Mouse (Mus musculus) cerebellum, adult 11-12 months (tissue): ENCODE results near the gene Lhfp.
A peak's percentile ranks its signal among the peaks of the same experiment; 100 is the strongest.
"Not testable (repeated sequence)": the region's sequence is repeated elsewhere in the genome, so short reads cannot be mapped to it uniquely, and the experiment has no call there.

Experiments
- DNase-seq: peaks from one replicate; pipeline ENCODE4 v3.0.0; 2022

Lhfp gene

DNA sequence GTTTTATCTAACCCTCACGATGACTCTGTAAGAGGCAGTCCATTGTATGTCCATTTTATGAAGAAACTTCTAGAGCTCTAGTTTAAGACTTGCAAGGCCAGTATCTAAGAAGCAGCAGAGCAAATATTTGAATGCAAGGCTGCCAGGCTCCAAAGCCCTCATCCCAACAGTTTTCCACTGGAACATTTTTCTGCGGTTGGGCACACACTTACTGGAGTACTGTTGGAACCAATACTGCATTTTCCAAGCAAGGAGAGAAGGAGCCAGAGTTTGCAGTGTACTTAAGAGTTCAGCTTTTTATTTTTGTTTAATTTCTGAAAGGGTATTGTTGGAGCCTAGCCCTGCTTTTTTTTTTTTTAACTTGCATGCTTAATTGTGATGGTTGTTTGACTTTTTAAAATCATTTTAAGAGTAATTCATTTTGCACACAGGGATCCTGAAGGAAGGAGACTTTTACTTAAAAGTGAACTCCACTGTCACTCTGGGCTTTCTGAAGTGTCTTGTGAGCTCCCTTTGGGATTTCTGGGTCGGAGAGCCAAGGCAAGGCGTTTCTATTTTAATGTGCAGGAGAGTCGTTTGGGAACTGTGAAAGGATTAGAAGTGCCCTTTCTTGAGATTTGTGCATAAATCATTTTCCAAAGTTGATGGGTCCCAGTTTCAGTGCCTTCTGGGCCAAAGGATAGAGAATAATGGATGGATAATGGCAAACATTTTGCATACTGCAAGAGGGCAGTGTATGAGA is 180.4 kb downstream of the Lhfp start:
- DNase-seq = no peak

DNA sequence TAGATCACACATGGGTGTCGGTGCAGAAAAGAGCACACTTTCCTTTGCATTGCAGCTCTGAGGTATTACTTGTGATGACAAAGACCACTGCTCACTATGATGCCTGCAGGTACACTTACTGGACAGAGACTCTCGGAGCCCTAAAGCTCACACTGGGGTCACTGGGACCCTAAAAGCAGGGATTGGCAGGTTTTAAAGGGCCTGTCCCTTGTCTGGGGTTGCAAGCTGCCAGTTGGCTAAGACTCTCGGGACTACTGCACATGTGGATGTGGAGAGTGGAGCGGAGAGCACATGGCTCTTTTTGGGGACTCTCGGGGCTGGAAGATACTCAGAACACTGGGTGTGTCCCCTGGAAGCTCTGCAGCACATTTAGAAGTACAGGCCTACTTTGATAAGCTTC is 182.8 kb downstream of the Lhfp start:
- no peak for DNase-seq

DNA sequence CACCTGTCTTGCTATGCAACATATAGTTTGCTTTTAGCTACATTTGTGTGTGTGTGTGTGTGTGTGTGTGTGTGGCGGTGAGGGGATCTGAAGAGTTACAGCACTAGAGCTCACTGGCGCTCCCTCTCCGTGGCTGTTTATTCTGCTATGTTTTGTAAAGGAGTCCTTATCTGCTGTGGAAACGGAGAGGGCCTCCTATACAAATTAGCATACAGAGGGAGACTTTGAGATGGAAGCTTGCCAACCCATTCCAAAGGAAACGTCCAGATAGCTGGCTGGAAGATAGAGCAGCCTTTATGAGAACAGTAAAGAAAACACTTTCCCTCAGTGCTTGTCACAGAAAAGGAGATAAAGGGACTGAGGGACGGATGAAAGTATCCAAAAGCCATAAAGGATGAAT is 184.4 kb downstream of the Lhfp start:
- DNase-seq = no peak

DNA sequence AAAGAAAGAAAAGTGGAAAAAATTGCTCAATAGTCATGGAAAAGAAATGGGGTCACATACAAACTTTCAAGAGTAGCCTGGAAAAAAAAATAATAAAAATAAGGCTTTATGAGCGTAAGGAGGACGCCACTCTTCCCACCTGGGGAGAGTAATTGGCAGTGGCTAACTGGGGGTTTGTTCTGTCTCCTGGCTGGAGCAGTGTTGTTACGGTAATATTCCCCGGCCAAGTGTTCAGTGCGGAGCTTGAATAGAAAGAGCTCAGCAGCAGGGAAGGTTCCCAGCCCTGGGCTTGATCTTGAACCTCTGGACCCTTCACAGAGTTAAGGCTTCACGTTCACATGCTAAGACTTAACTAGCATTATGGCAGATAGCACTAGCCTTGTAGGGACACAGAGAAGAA is 184.9 kb downstream of the Lhfp start:
- no peak for DNase-seq

DNA sequence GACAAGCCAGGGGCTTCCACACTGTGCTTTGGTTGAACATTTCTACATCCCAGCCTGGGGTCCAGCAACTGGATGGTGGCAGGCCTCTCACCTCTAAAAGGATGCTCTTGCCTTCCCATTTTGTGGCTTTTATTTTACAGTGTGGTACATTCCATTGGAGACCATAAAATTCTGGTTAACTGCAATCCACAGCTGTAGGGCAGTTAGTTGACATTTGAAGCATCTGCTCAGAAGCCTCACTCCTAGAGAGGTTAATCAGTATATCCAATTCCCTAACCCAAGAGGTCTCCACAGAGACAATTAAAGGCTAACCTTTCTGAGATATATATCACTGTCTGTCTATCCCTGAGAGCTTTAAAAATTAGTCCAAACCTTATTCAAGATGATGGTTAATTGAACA is 186.5 kb downstream of the Lhfp start:
- no peak for DNase-seq

DNA sequence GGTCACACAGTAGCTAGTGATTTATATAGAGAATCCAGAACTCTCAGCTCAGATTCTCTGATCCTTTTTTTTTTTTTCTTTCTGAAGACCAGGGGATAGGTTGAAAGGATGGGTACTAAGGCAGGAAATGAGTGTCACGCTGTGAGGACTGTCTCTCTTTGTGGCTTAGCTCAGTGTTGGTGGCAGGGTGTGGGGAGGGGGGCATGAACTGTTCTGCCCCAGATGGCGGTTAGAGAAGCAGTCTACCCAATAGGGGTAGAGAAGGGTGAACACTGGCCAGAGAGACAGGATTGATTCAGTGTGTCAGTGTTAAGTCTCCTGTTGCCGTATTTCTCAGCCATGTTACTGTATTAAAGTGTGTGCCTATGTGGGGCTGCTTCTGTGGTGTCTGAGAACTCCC is 189.2 kb downstream of the Lhfp start:
- DNase-seq = no peak

DNA sequence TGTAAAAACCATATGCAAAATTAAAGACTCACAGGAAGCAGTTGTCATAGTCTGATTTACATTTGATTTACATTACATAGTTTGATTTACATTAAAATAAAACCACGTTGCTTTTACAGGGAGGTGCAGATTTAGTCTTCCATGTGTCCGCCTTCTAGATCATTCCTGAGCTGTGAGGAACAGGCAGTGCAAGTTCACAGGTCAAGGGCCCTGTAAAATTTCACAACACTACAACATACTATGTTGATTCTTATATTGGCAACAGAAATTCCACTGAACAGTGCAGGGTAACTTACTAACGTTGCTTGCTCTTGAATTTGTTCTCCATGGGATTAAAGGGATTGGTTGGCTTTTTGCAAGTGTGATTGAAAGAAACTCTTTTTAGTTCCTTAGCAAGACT is 189.8 kb downstream of the Lhfp start:
- DNase-seq = no peak

DNA sequence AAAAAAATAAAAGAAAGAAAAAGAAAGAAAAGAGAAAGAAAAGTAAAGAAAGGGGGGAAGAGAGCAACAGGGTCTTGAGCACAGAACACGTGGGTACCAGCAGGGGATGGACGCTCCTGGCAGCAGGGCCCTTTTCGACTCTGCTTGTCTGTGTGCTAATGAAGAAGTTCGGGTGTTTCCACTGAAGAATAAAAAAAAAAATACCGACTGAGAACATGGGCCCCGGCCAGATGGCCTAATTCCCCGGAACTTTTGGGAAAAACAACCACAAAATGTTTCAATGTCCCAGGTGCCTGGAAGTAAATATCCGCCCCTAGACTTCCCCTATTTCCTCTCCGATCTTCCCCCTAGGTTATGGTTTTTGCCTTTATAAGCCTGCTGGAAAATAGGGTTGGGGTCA is 191.1 kb downstream of the Lhfp start:
- DNase-seq = peak; percentile 47

DNA sequence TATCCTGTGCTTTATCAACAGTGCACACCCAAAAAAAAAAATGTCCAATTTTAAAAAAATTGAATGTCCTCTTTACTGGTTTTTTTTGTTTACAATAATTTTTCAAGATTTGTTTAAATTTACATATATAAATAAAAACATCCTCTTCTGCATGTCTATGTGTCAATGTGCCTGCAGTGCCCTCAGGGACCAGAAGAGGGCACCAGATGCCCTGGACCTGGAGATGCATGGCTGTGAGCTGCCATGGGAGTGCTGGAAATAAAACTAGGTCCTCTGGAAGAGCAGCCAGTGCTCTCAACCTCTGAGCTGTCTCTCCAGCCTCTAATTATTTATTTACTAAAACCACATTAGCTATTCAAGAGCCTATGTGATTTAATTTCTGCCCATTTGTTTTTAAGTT is 193.4 kb downstream of the Lhfp start:
- DNase-seq = no peak

DNA sequence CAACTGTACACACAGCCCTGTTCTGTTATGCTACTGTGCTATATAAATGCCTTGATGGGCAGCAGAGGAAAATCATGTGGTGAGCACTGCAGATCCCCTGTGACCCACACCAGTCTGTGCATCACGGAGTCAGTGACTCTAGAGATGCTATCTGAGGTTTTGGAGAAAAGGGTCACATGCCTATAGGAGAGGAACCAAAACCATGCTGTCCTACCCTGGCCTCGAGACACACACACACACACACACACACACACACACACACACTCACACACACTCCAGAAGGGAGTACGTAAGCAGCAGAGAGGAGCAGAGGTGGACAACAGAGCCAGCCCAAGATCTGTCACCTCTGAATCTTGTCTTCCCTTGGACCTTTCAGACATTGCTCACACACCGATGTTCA is 195.1 kb downstream of the Lhfp start:
- DNase-seq = no peak

DNA sequence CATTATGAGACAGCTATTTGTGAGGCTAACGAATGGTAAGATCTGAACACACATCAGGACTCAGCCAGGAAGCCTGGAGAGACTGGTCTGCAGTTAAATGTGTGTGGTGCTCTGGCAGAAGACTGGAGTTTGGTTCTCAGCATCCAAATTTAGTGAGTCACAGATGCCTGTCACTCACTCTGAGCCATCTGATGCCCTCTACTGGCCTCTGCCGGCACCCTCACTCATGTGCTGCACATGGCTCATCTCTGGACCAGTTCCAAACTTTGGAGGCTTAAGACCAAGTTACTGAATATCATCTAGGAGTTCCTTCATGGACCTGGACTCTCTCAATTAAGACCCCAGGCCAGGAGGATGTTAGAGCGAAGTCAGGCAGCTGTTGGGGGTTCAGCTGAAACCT is 198.8 kb downstream of the Lhfp start:
- no peak for DNase-seq

DNA sequence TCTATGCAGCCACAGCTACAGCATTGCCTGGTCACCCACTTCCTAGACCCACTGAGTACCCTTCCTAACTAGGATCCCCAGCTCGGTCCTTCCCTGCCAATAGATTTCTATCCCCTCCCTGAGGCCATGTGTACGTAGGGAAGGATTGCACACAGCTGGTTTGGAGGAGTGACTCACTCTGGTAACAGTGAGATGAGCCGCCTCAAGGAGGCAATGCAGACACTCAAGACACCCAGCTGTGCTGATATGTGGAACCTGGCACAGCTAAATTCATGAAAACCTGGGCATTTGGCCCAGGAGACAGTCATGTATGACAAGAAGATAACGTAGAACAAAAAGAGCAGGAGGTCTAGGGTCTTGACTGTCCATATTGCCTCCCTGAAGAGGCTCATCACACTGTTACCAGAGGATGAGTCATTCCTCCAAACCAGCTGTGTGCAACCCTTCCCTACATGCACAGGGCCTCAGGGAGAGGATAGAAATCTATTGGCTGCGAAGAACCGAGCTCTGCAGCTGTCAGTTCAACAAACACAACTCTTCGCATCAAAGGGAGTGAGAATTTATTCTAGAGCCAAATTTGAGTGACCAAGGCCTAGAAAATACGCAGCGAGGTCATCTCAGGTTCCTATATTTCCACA is 204.4 kb downstream of the Lhfp start:
- DNase-seq = no peak

DNA sequence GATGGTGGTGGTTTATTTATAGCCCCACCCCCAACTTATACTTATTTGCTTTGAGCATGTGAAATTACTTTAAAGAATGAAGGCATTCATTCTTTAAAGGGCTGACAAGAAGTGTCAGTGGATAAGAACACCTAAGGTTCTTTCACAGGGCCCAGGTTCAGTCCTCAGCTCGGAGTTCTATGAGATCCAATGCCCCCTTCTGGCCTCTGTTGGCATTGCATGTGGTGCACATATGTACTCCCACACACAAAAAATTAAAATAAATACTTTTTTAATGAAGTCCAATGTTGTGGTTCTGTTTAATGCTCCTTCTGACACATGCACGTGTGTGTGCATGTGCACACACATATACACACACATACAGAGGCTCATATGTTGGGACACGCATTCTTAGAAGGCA is 205.8 kb downstream of the Lhfp start:
- no peak for DNase-seq

DNA sequence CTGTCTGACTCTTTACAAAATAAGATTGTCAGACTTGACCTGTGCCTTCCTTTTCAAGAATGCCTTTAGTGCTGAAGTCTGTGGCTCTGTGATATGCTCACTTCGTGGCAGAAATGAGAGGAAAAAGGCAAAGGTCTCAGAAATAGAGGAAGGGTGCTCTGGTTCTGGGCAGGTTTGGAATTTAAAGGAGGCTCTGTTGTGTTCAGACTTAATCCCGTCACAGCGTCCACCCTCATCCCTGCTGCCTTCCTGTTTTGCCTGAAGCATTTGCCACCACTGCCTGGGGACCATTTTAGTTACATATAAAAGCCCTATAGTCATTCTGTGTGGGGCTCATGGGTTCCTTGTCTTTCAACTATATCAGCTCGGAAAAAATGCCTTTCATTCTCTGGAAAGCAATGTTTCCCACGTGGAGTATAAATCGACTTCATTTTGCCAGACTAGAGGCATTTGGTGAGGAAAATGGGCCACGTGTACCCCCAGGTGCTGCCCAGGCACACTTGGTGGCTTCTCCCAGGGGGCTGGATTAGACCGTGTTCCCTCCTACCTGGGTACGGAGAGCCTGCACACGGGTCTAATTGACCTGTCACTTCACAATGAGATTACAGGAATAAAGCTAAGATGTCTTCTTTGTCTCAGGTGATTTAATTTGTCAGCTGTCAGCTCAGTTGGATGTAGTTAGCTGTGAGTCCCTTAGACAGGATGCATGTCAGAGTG is 207.0 kb downstream of the Lhfp start:
- no peak for DNase-seq

DNA sequence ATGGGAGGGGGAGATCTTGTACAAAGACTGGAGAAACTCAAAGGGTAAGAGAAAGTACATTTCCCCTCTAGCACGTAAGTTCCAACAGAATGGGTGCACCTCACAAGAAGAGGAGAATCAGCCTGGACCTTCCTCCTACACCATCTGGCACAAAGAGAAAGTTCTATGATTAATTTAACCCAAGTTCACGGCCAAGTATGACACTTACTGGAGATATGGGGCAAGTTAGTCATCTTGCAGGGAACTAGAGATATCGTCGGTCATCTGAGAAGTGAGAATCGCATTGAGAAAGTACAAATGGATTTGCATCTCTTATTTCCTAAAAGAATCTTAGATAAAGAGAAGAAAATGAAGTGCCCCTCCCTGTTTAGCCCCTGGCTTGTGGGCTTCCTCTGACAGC is 211.2 kb downstream of the Lhfp start:
- no peak for DNase-seq

DNA sequence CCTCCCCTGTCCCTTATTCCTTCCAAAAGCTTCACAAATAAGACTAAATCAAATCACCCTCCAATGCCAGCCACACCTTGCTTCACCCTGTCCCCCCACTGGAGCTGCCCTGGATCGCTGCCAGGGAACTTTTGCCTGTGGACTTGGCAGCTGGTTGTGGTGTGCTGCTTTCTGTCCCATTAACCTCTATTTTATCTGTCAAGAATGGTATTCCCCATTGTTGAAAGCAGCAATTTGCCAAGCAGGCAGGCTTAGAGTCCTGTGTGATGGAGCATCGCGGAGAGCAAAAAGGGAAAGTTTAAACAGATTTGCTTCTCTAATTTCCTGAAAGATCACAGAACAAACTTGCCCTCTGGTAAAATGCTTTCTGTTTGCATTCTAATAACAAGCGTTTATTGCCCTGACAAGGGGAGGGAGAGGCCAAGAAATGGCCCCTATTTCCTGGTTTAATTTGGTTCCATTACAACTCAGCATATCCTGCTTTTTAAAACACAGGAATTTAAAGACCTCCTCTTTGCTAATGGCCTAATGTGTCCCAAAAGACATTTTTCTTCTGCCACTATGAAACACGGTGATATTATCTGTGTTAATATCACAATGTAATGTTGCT is 212.0 kb downstream of the Lhfp start:
- DNase-seq = no peak

DNA sequence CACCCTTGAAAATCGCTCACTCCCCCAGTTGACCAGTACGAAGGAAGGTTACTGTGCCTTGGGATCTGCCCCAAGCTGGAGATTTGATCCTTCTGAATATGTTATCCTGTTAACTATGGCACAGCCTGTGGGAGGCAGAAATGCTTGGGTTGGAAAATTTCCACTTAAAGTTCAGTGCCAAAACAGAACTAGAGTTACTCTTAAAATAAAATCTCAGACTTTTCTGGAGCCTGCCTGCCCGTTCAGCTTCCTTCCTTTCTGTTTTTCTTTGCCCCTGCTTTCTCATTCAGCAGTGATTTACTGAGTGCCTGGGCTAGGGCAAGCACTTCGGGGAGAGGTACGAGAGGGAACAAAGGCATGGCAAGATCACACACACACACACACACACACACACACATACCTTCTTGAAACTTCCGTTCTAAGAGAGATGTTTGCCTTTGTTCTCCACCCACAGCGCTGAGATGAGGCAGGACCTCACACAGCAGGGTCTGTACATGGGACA is 217.4 kb downstream of the Lhfp start:
- DNase-seq = no peak

DNA sequence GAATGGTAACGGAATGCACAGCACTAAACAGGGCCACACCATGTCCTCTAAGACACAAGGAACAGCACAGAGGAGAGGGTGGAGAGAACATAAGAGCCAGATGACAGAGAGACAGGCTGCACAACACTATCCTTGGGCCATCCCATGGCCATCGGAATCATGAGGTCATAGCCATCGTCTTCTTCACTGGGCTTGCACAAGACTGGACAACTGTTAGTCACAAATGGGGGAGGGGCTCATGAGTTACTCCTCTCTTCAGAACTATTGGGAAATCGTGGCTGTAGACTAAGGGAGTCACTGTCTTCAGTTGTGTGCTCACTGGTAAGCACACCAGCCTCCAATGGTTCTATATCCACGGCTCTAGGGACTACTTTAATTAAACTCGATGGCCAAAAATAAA is 224.8 kb downstream of the Lhfp start:
- DNase-seq = no peak

DNA sequence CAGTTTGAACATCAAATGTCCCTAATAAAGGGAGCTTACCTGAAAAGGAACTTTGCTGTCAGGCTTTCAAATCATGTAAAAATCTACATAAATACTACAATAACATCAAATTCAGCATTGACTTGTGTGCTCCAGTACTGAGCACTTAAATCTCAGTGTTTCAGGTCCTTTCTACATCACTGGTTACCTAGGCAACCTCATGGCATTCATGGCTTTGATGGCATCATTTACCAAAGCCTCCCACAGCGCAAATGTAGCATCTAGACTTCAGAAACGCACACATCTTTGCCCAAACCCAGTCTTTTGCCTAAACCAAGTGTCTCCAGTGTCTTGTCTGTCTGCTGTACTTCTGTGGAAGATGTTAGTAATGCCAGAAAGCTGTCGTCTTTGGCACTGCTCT is 225.7 kb downstream of the Lhfp start:
- no peak for DNase-seq

DNA sequence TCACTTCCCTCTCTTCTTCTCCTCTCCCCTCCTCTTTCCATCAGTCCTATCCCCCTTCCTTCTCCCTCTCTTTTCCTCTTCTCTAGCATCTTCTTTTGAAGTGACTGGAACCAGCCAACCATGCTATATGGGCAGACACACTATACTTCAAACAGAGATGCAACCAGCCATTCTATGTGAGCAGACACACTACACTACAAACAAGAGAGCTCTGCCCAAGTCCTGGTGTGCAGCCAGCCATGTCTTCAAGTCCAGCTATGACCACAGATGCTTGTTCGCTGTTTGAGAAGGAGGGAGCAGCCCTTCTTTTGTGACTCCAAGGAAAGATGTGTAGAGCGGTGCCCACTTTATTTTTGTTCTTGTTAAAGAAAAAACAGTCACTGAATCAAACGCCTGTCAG is 231.9 kb downstream of the Lhfp start:
- no peak for DNase-seq

DNA sequence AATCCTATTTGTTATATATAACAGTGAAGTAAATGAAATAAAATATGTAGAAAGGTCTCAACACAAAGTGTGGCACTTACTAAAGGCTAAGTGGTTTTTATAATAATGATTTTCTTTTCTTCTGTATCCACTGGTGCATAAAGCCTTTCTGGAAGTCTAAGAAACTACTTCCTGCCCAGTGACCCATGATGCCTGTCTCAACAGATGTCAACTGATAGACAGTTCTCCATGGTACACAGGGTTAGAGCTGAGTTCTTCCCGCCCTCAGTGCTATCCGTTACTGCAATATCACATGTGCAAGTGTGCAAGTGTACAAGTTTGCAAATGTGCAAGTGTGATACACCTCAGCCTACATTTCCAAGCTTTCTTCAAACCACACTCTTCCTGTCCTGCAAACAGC is 236.7 kb downstream of the Lhfp start:
- DNase-seq = no peak

DNA sequence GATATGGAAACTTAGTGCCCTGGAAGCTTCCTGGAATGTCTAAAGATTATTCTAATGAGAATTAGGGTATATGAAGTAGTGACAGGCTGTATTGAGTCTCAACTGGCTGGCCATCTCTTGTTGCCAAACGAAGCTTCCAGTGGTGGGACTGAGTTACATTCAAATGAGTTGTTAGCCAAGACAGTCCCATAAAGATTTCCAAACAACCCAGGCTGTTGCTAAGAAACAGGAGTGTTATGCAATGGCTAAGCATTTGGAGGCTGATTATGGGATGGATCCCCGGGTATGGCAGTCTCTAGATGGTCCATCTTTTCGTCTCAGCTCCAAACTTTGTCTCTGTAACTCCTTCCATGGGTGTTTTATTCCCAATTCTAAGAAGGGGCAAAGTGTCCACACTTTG is 240.7 kb downstream of the Lhfp start:
- DNase-seq = not testable (repeated sequence)

DNA sequence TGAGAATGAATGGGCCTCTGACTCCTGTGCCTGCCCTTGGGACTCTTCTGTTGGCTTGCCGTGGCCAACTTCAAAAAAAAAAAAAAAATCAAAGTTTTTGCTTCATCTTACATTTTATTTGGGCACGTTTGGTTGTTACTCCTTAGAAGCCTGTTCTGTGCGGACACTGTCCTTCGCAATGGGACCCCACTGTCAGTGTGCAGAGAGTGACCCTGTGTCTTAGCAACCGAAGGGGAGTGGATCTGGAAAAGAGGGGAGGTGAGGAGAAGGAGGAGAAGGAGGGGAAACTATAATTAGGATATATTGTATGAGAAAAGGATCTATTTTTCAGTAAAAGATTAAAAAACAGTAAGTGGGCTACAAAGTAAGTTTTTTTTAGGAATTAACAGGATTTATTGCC is 242.7 kb downstream of the Lhfp start:
- no peak for DNase-seq
